Mouse (Mus musculus) left cerebral cortex, adult 18-20 months (tissue): ENCODE results near the gene Poc5. TPM values are rescaled to one million over a fixed set of nuclear protein-coding genes. Genes with fewer than 3 reads are reported as not detected.

Experiments used
- DNase-seq, 2 experiments: peaks; one replicate each; pipeline ENCODE4 v3.0.0; 2021 to 2022; ENCODE audit warnings: low spot score in 2 of 2, mixed read lengths in 1 of 2
- long read RNA-seq, 2 experiments: library from polyadenylated mRNA; stranded (forward); transcript quantifications; one replicate each; pipeline ENCODE4 v2.0.0; 2021
- total RNA-seq, 2 experiments: library from RNA; stranded (reverse); gene quantifications; 2 replicates each; pipeline ENCODE4 v1.2.3; 2021

The Poc5 gene
- 10 to 100 TPM; 35.6 to 36.5 TPM for total RNA-seq
- long read RNA-seq, experiment 1, full-length matches to known transcripts: 44 of 53 reads
- long read RNA-seq, experiment 1, partial matches to known transcripts: 2 of 53 reads
- long read RNA-seq, experiment 1, other reads (novel, unspliced or antisense): 7 of 53 reads
- long read RNA-seq, experiment 2, full-length matches to known transcripts: 26 of 33 reads
- long read RNA-seq, experiment 2, partial matches to known transcripts: 3 of 33 reads
- long read RNA-seq, experiment 2, other reads (novel, unspliced or antisense): 4 of 33 reads

- DNase-seq: peak; percentile 99
Measured at GRCm38 (mm10) chr13:96388042-96388888, at the start of gene Poc5. Poc5 (plus strand) TSS chr13:96388294.

GRCm38 (mm10) chr13:96341461-96341860, 46.6 kb upstream of the Poc5 start:
- DNase-seq: no peak

GRCm38 (mm10) chr13:96344778-96345177, 43.3 kb upstream of the Poc5 start:
- no peak for DNase-seq

- no peak for DNase-seq
Measured at GRCm38 (mm10) chr13:96346581-96346980, 41.5 kb upstream of the Poc5 start.

GRCm38 (mm10) chr13:96350207-96350606, 37.9 kb upstream of the Poc5 start:
- no peak for DNase-seq

GRCm38 (mm10) chr13:96351264-96351663, 36.8 kb upstream of the Poc5 start:
- peak in 1 of 2 experiments; percentile 4 for DNase-seq

- DNase-seq: no peak
Measured at GRCm38 (mm10) chr13:96375519-96375918, 12.6 kb upstream of the Poc5 start.

- no peak for DNase-seq
Measured at GRCm38 (mm10) chr13:96376871-96377270, 11.2 kb upstream of the Poc5 start.

- DNase-seq: no peak
Measured at GRCm38 (mm10) chr13:96377883-96378282, 10.2 kb upstream of the Poc5 start.

GRCm38 (mm10) chr13:96389301-96389700, 1.2 kb downstream of the Poc5 start:
- no peak for DNase-seq

- DNase-seq: no peak
Measured at GRCm38 (mm10) chr13:96401251-96401650, 13.2 kb downstream of the Poc5 start.

- peak in 1 of 2 experiments; percentile 10 for DNase-seq
Measured at GRCm38 (mm10) chr13:96405518-96405917, 17.4 kb downstream of the Poc5 start.

- DNase-seq: peak in 1 of 2 experiments; percentile 11
Measured at GRCm38 (mm10) chr13:96407040-96407439, 18.9 kb downstream of the Poc5 start.

GRCm38 (mm10) chr13:96408786-96409185, 20.7 kb downstream of the Poc5 start:
- DNase-seq: no peak

- DNase-seq: no peak
Measured at GRCm38 (mm10) chr13:96414384-96414783, 26.3 kb downstream of the Poc5 start.

- DNase-seq: no peak
Measured at GRCm38 (mm10) chr13:96416380-96416779, 28.3 kb downstream of the Poc5 start.

- DNase-seq: no peak
Measured at GRCm38 (mm10) chr13:96417261-96417813, 29.2 kb downstream of the Poc5 start.

GRCm38 (mm10) chr13:96418487-96418886, 30.4 kb downstream of the Poc5 start:
- DNase-seq: no peak

GRCm38 (mm10) chr13:96421230-96421629, 33.1 kb downstream of the Poc5 start:
- no peak for DNase-seq

GRCm38 (mm10) chr13:96424496-96425274, 36.6 kb downstream of the Poc5 start:
- DNase-seq: no peak

- DNase-seq: no peak
Measured at GRCm38 (mm10) chr13:96426044-96426443, 38.0 kb downstream of the Poc5 start.
